Mouse (Mus musculus): ENCODE data around the gene Far2.

GRCm38 (mm10) chr6:148116907-148117306 lies 69.8 kb downstream of the Far2 start:
- TF ChIP-seq CTCF (IDR thresholded peaks at IDR 0.05; ENCODE audit: extremely low read depth, insufficient read length, insufficient replicate concordance, low read depth, low read length) (no peak), POLR2A (IDR thresholded peaks at IDR 0.05; ENCODE audit: low read depth, low read length) (no peak)
